Mouse (Mus musculus): ENCODE data around the gene Hist1h1e. TPM values are rescaled to one million over a fixed set of nuclear protein-coding genes. Genes with fewer than 3 reads are reported as not detected.
"Not testable (repeated sequence)": the region's sequence is repeated elsewhere in the genome, so short reads cannot be mapped to it uniquely, and the experiment has no call there.

The Hist1h1e gene
- total RNA-seq, 2 experiments from 2014 or later = 29.1 to 34.0 TPM

- no peak for DNase-seq
- no peak for TF ChIP-seq CTCF (IDR thresholded peaks at IDR 0.05)
- Histone ChIP-seq H3K4me3 (no peak overlapping the region), H3K27ac (no peak overlapping the region)
- intact Hi-C loops (cut with DNase I) = no loop called here
These were observed 13.1 kb downstream of the Hist1h1e start for GRCm38 (mm10) chr13:23609209-23609608.

DNA sequence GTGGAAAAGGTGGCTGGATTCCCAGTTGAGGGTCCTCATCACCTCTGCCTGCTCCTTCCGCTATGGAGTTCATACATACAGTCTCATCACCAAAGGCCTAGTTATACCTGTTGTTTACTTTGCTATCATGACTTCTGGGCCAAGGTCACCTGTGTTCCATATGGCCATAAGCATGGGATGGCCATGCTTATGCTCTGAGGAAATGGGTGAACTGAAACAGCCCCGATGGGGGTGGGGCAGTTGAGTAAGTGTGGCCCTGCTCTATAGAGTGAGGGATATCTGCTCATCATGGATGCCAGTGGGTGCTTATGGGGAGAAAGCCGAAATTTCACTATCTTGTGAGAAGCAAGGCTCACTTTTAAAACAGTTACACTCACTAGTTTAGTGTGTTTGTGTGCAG, 17.3 kb downstream of the Hist1h1e start:
- no peak for DNase-seq
- intact Hi-C loops (cut with DNase I) = no loop called here
- Histone ChIP-seq H3K4me3 (no peak overlapping the region), H3K27ac (no peak overlapping the region)
- TF ChIP-seq CTCF (IDR thresholded peaks at IDR 0.05) = no peak

DNA sequence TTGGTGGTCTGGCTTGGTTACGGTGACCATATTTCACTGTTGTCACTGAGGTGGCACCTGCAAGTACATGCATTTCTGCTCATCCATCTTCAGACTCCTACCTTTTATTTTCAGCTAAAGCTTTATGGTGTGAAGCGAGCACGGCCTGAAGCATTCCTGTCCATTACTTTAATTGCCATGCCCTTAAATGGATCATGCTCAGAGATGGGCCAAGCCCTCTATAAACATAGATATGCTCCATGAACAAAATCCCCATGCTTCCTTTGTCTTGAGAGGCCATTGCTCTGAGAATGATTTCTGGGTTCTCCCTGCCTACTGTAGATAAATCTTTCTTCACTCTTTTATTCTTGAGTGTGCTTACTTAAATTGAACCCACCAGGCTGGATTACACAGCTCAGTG, 17.9 kb downstream of the Hist1h1e start:
- intact Hi-C loops (cut with DNase I) = no loop called here
- TF ChIP-seq CTCF (IDR thresholded peaks at IDR 0.05) = no peak
- no peak overlapping the region for H3K27ac ChIP-seq
- H3K4me3 ChIP-seq = no peak overlapping the region
- DNase-seq = no peak

- no peak for DNase-seq
- H3K4me3 ChIP-seq = no peak overlapping the region
- no peak overlapping the region for H3K27ac ChIP-seq
- TF ChIP-seq CTCF (IDR thresholded peaks at IDR 0.05) = no peak
- intact Hi-C loops (cut with DNase I) = no loop called here
These were observed 19.1 kb downstream of the Hist1h1e start for GRCm38 (mm10) chr13:23603182-23603699.

DNA sequence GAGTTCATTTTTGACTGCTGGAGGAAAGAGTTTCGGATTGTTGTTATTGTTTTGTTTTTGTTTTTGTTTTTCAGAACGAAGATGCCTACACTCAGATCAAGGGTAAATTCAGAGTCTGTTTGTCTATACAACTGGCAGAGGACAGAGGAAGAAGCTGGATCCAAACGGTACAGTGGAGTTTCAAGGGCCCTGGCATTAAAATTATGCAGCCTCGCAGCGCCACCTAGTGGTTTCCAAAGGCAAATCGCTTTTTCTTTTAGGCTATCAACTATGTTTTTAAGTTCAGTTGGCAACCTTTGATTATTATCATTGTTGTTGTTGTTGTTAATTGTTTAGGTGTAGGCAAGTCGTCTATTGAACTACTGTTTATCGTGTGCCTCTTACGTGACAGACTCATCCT, 24.4 kb downstream of the Hist1h1e start:
- intact Hi-C loops (cut with DNase I) = loop anchor here (1.0 to 5.0 kb wide), 2 partner anchors 76 to 174 kb away; no protein-coding TSS in a partner anchor
- TF ChIP-seq CTCF (IDR thresholded peaks at IDR 0.05) = peak; percentile 94
- peak; percentile 80 for DNase-seq
- Histone ChIP-seq H3K27ac (no peak overlapping the region), H3K4me3 (no peak overlapping the region)

GRCm38 (mm10) chr13:23595622-23596372, 26.6 kb downstream of the Hist1h1e start:
- Histone ChIP-seq H3K4me3 (no peak overlapping the region), H3K27ac (no peak overlapping the region)
- TF ChIP-seq CTCF (IDR thresholded peaks at IDR 0.05) = no peak
- no peak for DNase-seq
- intact Hi-C loops (cut with DNase I) = loop anchor here (5.0 kb wide), 1 partner anchor 73 kb away; no protein-coding TSS in a partner anchor

GRCm38 (mm10) chr13:23595185-23595584, 27.2 kb downstream of the Hist1h1e start:
- no peak for TF ChIP-seq CTCF (IDR thresholded peaks at IDR 0.05)

DNA sequence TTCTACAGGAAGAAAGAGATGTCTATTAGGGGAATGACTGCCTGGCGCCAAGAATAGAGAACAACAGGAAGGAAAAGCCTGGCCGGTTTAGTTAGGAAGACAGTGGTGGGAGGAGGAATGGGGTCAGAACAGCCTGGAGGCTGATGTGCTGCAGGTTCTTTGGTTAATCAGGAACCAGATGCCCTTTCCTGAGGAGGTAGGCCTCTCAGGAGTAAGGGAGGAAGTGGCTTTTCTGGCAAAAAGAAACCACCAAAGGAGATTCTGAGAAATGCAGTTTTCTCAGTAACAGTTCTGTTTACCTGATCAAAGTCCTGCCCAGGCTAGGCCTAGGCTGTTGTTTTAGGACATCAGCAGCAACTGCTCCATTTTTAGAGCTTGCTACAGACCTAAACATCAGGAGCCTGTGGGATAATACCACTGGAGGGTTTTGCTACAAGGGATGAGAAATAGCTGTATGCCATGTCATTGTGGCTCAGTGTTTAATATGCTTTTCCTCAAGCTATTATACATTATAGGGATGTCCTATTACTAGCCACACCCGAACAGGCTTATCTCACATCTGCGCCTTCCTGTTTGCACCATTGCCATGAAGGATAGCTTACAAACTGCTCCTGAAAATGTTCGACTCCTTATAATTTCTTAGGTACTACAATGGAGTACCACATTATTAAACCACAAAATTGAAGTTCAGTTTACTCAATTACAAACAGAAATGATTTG, 29.1 kb downstream of the Hist1h1e start:
- TF ChIP-seq CTCF (IDR thresholded peaks at IDR 0.05) = no peak
- no peak for DNase-seq
- Histone ChIP-seq H3K27ac (0 out of 2 replicates have a peak overlapping the region, but pooled peaks have one; percentile 28), H3K4me3 (no peak overlapping the region)
- intact Hi-C loops (cut with DNase I) = no loop called here

More at GRCm38 (mm10) chr13:23595185-23595584, 27.2 kb downstream of the Hist1h1e start:
- H3K4me3 ChIP-seq = no peak overlapping the region
- no peak overlapping the region for H3K27ac ChIP-seq
- intact Hi-C loops (cut with DNase I) = loop anchor here (5.0 kb wide), 1 partner anchor 73 kb away; no protein-coding TSS in a partner anchor
- no peak for DNase-seq

- Histone ChIP-seq H3K27ac (no peak overlapping the region), H3K4me3 (no peak overlapping the region)
- intact Hi-C loops (cut with DNase I) = no loop called here
- no peak for DNase-seq
- TF ChIP-seq CTCF (IDR thresholded peaks at IDR 0.05) = no peak
These were observed 29.7 kb downstream of the Hist1h1e start for GRCm38 (mm10) chr13:23592614-23593013.

- H3K4me3 ChIP-seq; H3K27ac ChIP-seq; DNase-seq; intact Hi-C loops (cut with DNase I): not testable (repeated sequence)
These were observed 30.5 kb downstream of the Hist1h1e start for GRCm38 (mm10) chr13:23591886-23592285.

DNA sequence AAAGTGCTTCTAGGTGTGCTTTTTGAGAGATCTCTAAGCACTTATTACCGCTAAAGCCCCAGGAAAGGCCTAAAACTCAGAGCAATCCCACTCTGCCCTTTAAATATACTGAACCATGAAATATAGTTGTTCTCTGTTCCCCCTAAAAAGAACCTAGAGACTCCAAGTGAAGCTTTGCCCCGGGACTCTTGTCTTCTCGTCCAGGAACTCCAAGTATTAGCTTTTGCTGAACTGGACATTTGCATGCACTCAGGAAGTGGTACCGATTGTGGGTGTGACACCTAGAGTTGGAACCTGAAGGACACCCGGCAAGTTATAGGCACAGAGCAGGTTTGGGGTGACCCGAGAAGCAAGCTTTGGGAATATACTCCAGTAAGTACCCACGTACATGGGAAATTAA, 31.2 kb downstream of the Hist1h1e start:
- intact Hi-C loops (cut with DNase I) = no loop called here
- Histone ChIP-seq H3K27ac (no peak overlapping the region), H3K4me3 (no peak overlapping the region)
- no peak for TF ChIP-seq CTCF (IDR thresholded peaks at IDR 0.05)
- no peak for DNase-seq

- no peak for TF ChIP-seq CTCF (IDR thresholded peaks at IDR 0.05)
- DNase-seq = no peak
- intact Hi-C loops (cut with DNase I) = loop anchor here (5.0 kb wide), 1 partner anchor 1545 kb away; the partner anchor contains the start of genes Hist1h2ag, Hist1h2bj and Hist1h4i
- peak overlapping the region; percentile 95 for H3K27ac ChIP-seq
- H3K4me3 ChIP-seq = peak overlapping the region; percentile 85
These were observed 35.5 kb downstream of the Hist1h1e start for GRCm38 (mm10) chr13:23586940-23587225.
